Mouse (Mus musculus) gastrocnemius, postnatal 4 days (tissue): Measurements from ENCODE around the gene Wdr13. TPM values are rescaled to one million over a fixed set of nuclear protein-coding genes. Genes with fewer than 3 reads are reported as not detected.

Experiments used
- DNase-seq, 2 experiments: peaks; one replicate each; pipeline ENCODE4 v3.0.0; 2021 to 2022; ENCODE audit warnings: low spot score in 2 of 2, mixed read lengths in 2 of 2
- long read RNA-seq, 2 experiments: library from polyadenylated mRNA; stranded (forward); transcript quantifications; one replicate each; pipeline ENCODE4 v2.0.0; 2021
- total RNA-seq, 2 experiments: library from RNA; stranded (reverse); gene quantifications; 2 replicates each; pipeline ENCODE4 v1.2.3; 2021

Wdr13 gene
- 10 to 100 TPM; 29.5 to 34.2 TPM for total RNA-seq
- long read RNA-seq, experiment 1, full-length matches to known transcripts = 11 of 30 reads
- long read RNA-seq, experiment 1, partial matches to known transcripts = 1 of 30 reads
- long read RNA-seq, experiment 1, other reads (novel, unspliced or antisense) = 18 of 30 reads
- long read RNA-seq, experiment 2, full-length matches to known transcripts = 5 of 13 reads
- long read RNA-seq, experiment 2, partial matches to known transcripts = 0 of 13 reads
- long read RNA-seq, experiment 2, other reads (novel, unspliced or antisense) = 8 of 13 reads

GRCm38 (mm10) chrX:8132017-8132976, at the start of gene Wdr13:
Gene Wdr13 (minus strand): TSS chrX:8132892.
- DNase-seq = peak; percentile 61 to 85

GRCm38 (mm10) chrX:8179646-8180045, 47.0 kb upstream of the Wdr13 start:
- no peak for DNase-seq

DNA sequence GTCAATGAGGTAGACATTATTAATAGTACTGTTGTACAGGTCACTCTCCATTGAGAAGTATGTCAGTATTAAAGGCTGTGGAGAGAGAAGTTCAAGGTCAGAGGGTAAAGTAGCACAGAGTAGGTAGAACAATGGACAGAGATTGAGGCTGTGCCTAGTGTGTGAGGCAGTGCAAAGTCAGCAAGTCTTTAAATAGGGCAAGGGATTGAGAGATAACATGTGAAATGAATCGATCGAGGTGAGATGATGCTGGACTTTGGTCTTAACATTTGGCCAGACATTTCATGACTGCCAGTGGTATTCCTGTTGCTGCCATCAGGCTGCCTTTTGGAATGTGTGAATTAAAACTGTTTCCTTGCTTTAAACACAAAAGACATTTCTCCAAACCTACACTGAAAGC, 46.2 kb upstream of the Wdr13 start:
- no peak for DNase-seq

DNA sequence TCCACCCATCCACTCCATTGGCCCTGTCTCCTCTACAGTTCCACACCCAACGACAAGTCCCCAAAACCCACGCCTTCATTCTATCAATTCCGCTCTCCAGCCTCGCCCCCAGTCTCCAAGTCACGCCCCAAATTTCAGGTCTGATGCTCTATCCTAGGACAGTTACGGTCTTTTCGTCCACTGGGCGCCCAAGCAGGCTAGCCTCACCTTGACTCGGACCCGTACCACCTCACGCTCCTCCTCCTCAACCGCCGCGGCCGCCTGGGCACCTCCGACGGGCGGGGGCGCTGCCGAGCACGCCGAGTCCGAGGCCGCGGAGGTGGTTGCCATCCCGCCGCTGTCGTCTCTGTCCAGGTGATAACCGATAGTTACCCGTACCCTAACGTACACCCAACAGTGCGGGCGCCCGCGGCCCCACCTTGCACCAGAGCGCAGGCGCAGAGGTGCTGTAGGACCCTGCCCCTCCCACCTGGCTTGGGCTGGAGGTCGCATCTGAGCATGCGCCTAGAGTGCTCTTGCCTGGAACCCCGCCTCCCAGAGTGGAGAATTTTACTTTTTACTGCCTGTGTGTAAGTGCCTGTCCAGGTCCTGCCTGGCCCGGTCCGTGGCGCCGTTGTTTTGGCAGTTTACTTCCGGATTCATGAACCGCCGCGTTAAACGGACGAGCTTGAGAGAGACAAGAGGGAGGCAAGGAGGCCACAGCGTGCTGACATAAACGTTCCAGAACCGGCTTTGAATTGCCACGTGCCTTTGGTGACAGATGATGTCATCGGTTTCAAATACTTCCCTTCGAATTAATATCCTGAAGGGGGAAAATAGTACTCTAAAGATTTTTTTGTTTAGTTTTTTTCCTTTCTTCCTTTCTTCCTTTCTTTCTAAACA, 43.1 kb upstream of the Wdr13 start, which contains the start of gene Tbc1d25:
Gene Tbc1d25 (minus strand): TSS at position 678 of the 882 bp plus-strand sequence.
- peak; percentile 45 to 80 for DNase-seq

DNA sequence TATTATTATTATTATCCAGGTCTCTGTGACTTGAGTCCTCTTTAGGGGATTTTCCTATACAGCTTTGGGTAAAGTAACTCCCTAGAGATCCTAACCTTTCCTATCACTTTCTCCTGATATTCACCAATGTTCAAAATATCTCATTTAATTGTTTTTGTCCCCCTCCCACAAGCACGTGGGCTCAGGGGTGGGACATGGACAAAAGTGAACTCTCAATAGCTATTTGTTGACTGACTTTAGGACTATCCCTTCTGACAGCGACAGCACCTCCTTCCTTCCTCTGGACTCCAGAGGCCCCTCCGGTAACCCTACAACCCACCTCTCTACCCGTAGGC, 42.4 kb upstream of the Wdr13 start:
- DNase-seq = no peak

DNA sequence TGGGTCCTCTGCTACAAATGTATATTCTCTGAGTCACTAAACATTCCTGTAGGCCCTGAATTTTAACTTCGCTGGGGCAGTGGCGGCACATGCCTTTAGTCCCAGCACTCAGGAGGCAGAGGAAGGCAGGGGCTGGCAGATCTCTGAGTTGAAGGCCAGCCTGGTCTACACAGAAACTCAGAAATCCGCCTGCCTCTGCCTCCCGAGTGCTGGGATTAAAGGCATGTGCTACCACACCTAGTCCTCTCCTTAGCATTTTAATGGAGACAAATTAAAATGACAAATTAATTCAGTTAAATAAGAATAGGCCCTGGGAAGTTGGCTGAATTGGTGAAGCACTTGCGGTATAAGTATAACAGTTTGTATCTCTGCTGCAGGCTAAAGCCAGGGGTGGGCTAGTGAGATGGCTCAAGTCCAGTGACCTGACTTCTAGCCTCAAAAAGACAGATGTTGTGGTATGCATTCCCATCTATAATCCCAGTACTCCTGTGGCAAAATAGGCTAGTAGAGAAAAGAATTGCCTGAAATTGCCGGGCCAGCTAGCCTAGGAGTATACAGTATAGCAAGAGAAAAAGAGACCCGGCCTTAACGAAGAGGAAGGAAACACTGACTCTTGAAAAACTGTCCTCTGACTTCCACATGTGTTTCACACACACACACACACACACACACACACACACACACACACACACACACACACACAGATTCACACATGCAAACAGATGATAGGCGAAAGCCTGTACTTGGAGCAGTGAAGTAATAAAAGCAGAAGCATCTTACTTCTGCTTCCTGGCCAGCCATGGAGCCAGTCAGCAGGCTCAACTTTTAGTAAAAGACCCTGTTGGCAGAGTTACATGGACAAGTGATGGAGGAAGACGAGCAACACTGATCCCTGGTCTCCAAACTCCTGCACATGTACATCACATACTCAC, 35.3 kb upstream of the Wdr13 start:
- DNase-seq = no peak

DNA sequence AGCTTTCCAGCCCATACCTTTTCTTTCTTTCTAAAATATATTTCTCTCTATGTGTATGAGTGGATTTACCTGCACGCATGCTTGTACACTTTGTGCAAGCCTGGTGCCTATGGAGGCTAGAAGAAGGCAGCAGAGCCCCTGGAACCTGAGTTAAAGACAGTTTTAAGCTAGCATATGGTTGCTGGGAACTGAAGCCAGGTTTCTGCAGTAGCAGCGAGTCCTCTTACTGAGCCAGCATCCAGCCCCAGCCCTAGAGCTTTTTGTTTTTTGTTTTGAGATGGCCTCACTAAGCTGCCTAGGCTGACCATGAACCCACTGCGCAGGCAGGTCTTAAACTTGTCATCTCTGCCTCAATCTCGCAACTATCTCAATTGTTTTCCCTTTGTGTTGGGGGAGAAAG, 31.8 kb upstream of the Wdr13 start:
- DNase-seq = no peak

GRCm38 (mm10) chrX:8163076-8163475, 30.4 kb upstream of the Wdr13 start:
- no peak for DNase-seq

DNA sequence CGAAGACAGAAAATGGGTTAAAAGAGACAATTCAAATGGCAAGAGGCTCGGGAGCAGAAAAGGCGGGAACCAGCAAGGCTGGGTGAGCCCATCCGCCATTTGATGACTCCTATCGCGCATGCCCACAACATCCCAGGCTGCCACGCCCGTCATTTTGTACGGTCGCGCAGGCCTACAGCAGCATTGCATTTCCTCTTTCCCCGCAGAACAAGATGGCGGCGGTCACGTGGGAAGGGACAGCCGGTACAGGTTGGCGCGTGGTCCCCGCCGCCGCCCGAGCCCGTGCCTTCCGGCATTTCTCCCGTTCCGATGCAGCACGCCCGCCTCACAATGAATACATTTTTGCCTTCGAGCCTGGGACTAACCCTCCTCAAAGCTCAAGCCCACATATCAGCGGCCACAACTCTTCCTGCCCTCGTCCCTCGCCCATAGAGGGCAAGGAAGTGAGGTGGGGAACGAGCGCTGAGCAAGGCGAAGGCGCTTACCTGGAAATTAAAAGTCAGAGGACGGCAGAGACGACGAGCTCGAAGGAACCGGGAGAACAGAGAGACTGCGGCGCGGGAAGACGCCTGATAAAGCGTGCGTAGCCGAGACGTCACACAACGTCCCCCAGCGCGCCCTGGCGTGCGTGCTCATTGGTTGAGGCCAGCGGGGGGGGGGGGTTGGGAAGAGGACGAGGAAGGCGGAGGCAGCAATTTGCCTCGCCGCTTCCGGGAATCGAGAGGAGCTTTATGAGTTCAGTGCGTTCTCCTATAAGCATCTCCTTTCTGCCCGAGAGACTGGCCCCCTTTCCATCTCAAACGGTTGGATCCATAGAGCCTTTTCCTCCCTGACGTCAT, 12.7 kb upstream of the Wdr13 start, which contains the start of gene Rbm3:
Gene Rbm3 (minus strand): TSS at position 728 of the 839 bp plus-strand sequence.
- DNase-seq = peak; percentile 68 to 82

DNA sequence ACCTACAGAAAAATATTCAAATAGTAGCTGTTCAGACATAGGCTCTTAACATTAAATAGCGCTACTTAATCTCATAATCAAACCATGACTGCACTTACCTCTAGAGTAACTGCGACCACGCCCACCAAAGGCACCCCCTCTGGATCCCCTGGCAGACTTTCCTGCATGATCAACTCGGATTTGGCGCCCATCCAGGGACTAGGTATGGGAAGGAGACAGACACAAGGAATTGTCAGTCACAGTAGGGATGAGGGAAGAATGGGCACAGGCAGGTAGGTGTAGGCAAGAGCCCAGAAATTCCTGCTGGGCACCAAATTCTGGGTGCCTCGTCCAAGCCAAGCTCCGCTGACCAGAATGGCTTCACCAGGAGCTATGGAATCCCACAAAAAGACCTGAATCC, 11.1 kb upstream of the Wdr13 start:
- DNase-seq = no peak

- no peak for DNase-seq
Observed at GRCm38 (mm10) chrX:8142948-8143347, 10.3 kb upstream of the Wdr13 start.

DNA sequence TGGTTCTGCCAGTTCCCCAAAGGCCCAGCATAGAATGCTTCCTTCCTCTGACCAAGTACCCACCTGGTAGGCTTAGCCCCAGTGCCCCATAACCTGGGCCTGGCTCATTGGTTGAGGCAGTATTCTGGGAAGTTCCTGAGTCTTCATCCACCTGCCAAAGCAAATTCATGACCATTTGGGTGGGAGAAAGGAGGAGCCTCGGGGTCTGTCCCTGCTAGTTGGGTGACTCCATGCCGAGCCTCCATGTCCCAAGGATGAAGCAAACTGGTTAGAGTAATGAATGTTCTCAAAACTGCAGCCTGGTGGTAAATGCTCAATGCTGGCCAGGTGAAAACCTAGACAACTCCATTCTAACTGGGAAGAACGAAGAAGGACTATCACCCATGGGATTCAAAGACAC, 8.4 kb upstream of the Wdr13 start:
- DNase-seq = no peak

GRCm38 (mm10) chrX:8140446-8140845, 7.8 kb upstream of the Wdr13 start:
- no peak for DNase-seq

DNA sequence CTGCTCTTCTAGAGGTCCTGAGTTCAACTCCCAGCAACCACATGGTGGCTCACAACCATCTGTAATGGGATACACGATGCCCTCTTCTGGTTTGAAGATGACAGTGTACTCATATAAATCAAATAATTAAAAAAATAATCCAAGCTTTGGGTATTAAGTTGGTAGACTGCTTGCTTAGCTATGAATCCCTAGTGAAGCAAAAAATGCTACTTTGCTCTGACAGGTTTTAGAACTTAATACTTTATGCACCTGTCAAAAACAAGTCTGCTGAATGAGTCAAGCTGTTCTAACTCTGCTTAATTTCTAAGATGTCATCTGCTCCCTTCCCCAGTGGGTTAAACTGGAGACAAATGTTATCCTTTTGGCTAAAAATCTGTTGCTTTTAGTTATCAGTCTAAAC, 6.8 kb upstream of the Wdr13 start:
- DNase-seq = no peak

DNA sequence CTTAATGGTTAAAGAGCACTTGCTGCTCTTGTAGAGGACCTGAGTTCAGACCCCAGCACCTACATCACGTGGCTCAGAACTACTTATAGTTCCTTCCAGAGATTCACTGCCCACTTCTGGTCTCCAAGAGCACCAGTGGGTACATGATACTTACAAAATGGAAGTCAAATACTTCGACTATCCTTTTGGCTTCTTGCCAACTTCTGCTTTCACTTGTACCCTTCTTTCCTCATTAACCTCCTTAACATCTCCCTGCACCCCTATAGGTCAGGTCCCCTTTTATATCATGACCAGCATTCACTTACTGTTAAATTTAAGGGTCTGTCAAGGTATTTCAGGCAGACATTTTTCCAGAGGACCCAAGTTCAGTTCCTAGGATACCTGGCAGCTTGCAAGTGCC, 3.2 kb upstream of the Wdr13 start:
- DNase-seq = no peak

- no peak for DNase-seq
Observed at GRCm38 (mm10) chrX:8131393-8131792, 1.3 kb downstream of the Wdr13 start.

GRCm38 (mm10) chrX:8125235-8125634, 7.5 kb downstream of the Wdr13 start:
- DNase-seq = no peak

GRCm38 (mm10) chrX:8123821-8124470, 8.7 kb downstream of the Wdr13 start:
- DNase-seq = no peak

DNA sequence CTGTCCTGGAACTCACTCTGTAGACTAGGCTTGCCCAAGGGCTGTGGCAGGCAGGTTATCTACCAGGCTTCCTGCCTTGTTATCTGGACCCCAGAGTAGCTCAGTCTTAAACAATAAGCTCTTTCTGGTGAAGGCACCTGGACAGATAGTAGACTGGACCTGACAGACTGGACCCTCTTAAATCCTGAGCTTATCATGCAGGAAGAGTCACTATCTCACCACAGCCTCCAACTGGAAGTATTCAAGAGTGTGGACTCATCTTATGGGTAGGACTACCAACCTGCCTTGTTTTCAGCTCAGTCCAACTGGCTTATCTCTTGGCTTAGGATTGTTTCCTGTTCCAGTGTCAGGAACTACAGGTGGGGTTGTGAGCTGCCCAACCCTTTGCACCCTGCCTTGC, 15.4 kb downstream of the Wdr13 start:
- no peak for DNase-seq
